Mouse (Mus musculus): Measurements from ENCODE around the gene Mios.

DNA sequence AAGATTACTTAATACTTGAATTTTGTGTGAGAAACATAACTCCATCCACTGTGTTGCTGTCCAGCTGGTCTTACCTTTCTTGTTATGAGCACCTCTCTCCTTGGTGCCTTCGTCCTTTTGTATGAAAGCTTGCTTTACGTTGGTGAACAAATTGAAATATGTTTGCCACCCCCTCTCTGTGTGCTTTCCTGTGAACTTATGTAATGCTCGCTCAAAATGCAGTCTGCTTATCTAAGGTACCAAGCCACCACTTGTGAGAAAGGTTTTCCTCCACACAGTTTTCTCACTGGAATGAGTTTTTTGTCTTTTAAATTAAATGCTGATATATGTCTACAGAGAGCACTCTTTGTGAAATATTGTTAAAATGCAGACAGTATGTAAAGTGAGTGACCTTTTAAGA lies 19.6 kb downstream of the Mios start:
- TF ChIP-seq POLR2A (IDR thresholded peaks at IDR 0.05; ENCODE audit: low read depth, low read length), result no peak
- no peak for TF ChIP-seq CTCF (conservative IDR thresholded peaks at IDR 0.05; ENCODE audit: insufficient read depth, insufficient read length, low read depth, low read length)
